Mouse (Mus musculus): ENCODE measurements around the gene Iqcd. TPM values are rescaled to one million over a fixed set of nuclear protein-coding genes. Genes with fewer than 3 reads are reported as not detected.

Iqcd gene
- polyA plus RNA-seq, 1 experiment = 77.3 TPM

- TF ChIP-seq POLR2A (IDR thresholded peaks at IDR 0.05; ENCODE audit: control insufficient read depth, low read depth, low read length) = no peak
- TF ChIP-seq CTCF (IDR thresholded peaks at IDR 0.05; ENCODE audit: control insufficient read depth, insufficient read depth, insufficient replicate concordance, low read depth, low read length) = no peak
- Histone ChIP-seq H3K27ac (ENCODE audit: control insufficient read depth, insufficient read depth, low read depth, low read length) (peak overlapping the region; percentile 1; the same call in 1 of the 2 replicates), H3K4me1 (ENCODE audit: control insufficient read depth, insufficient read depth, low read length) (peaks cover 7% of the 10 kb centered on the region), H3K36me3 (ENCODE audit: control insufficient read depth, insufficient read depth, low read length) (no peaks in the 10 kb centered on the region), H3K4me3 (ENCODE audit: control insufficient read depth, low read depth, low read length) (no peak overlapping the region), H3K27me3 (ENCODE audit: control insufficient read depth, insufficient read depth, low read length) (no peaks in the 10 kb centered on the region)
Observed at GRCm38 (mm10) chr5:120566681-120567252, 22.0 kb upstream of the Iqcd start.

GRCm38 (mm10) chr5:120567253-120567701 is 21.5 kb upstream of the Iqcd start:
- no peak for TF ChIP-seq POLR2A (IDR thresholded peaks at IDR 0.05; ENCODE audit: control insufficient read depth, low read depth, low read length)
- TF ChIP-seq CTCF (IDR thresholded peaks at IDR 0.05; ENCODE audit: control insufficient read depth, insufficient read depth, insufficient replicate concordance, low read depth, low read length) = no peak
- Histone ChIP-seq H3K27ac (ENCODE audit: control insufficient read depth, insufficient read depth, low read depth, low read length) (0 out of 2 replicates have a peak overlapping the region, but pooled peaks have one; percentile 1), H3K4me1 (ENCODE audit: control insufficient read depth, insufficient read depth, low read length) (peaks cover 7% of the 10 kb centered on the region), H3K36me3 (ENCODE audit: control insufficient read depth, insufficient read depth, low read length) (no peaks in the 10 kb centered on the region), H3K27me3 (ENCODE audit: control insufficient read depth, insufficient read depth, low read length) (no peaks in the 10 kb centered on the region), H3K4me3 (ENCODE audit: control insufficient read depth, low read depth, low read length) (no peak overlapping the region)

GRCm38 (mm10) chr5:120567761-120568211 is 21.0 kb upstream of the Iqcd start:
- TF ChIP-seq CTCF (IDR thresholded peaks at IDR 0.05; ENCODE audit: control insufficient read depth, insufficient read depth, insufficient replicate concordance, low read depth, low read length) = no peak
- TF ChIP-seq POLR2A (IDR thresholded peaks at IDR 0.05; ENCODE audit: control insufficient read depth, low read depth, low read length) = no peak
- peaks cover 7% of the 10 kb centered on the region for H3K4me1 ChIP-seq (ENCODE audit: control insufficient read depth, insufficient read depth, low read length)
- H3K4me3 ChIP-seq (ENCODE audit: control insufficient read depth, low read depth, low read length) = no peak overlapping the region
- no peaks in the 10 kb centered on the region for H3K36me3 ChIP-seq (ENCODE audit: control insufficient read depth, insufficient read depth, low read length)
- peak overlapping the region; percentile 10; the same call in 1 of the 2 replicates for H3K27ac ChIP-seq (ENCODE audit: control insufficient read depth, insufficient read depth, low read depth, low read length)
- H3K27me3 ChIP-seq (ENCODE audit: control insufficient read depth, insufficient read depth, low read length) = no peaks in the 10 kb centered on the region

GRCm38 (mm10) chr5:120568336-120568768 is 20.5 kb upstream of the Iqcd start:
- Histone ChIP-seq H3K27ac (ENCODE audit: control insufficient read depth, insufficient read depth, low read depth, low read length) (no peak overlapping the region), H3K27me3 (ENCODE audit: control insufficient read depth, insufficient read depth, low read length) (no peaks in the 10 kb centered on the region), H3K4me1 (ENCODE audit: control insufficient read depth, insufficient read depth, low read length) (peaks cover 6% of the 10 kb centered on the region), H3K4me3 (ENCODE audit: control insufficient read depth, low read depth, low read length) (no peak overlapping the region), H3K36me3 (ENCODE audit: control insufficient read depth, insufficient read depth, low read length) (no peaks in the 10 kb centered on the region)
- TF ChIP-seq CTCF (IDR thresholded peaks at IDR 0.05; ENCODE audit: control insufficient read depth, insufficient read depth, insufficient replicate concordance, low read depth, low read length) (no peak), POLR2A (IDR thresholded peaks at IDR 0.05; ENCODE audit: control insufficient read depth, low read depth, low read length) (no peak)

GRCm38 (mm10) chr5:120568964-120569363 is 19.9 kb upstream of the Iqcd start:
- no peak overlapping the region for H3K4me3 ChIP-seq (ENCODE audit: control insufficient read depth, low read depth, low read length)
- no peaks in the 10 kb centered on the region for H3K27me3 ChIP-seq (ENCODE audit: control insufficient read depth, insufficient read depth, low read length)
- no peaks in the 10 kb centered on the region for H3K36me3 ChIP-seq (ENCODE audit: control insufficient read depth, insufficient read depth, low read length)
- H3K4me1 ChIP-seq (ENCODE audit: control insufficient read depth, insufficient read depth, low read length) = peaks cover 5% of the 10 kb centered on the region
- TF ChIP-seq CTCF (IDR thresholded peaks at IDR 0.05; ENCODE audit: control insufficient read depth, insufficient read depth, insufficient replicate concordance, low read depth, low read length) (no peak), POLR2A (IDR thresholded peaks at IDR 0.05; ENCODE audit: control insufficient read depth, low read depth, low read length) (no peak)
- no peak overlapping the region for H3K27ac ChIP-seq (ENCODE audit: control insufficient read depth, insufficient read depth, low read depth, low read length)

- Histone ChIP-seq H3K4me1 (ENCODE audit: control insufficient read depth, insufficient read depth, low read length) (peaks cover 5% of the 10 kb centered on the region), H3K27ac (ENCODE audit: control insufficient read depth, insufficient read depth, low read depth, low read length) (no peak overlapping the region), H3K27me3 (ENCODE audit: control insufficient read depth, insufficient read depth, low read length) (no peaks in the 10 kb centered on the region), H3K36me3 (ENCODE audit: control insufficient read depth, insufficient read depth, low read length) (no peaks in the 10 kb centered on the region), H3K4me3 (ENCODE audit: control insufficient read depth, low read depth, low read length) (no peak overlapping the region)
- TF ChIP-seq POLR2A (IDR thresholded peaks at IDR 0.05; ENCODE audit: control insufficient read depth, low read depth, low read length) (no peak), CTCF (IDR thresholded peaks at IDR 0.05; ENCODE audit: control insufficient read depth, insufficient read depth, insufficient replicate concordance, low read depth, low read length) (no peak)
Observed at GRCm38 (mm10) chr5:120569791-120570190, 19.0 kb upstream of the Iqcd start.

GRCm38 (mm10) chr5:120570289-120570897 is 18.4 kb upstream of the Iqcd start:
- Histone ChIP-seq H3K27me3 (ENCODE audit: control insufficient read depth, insufficient read depth, low read length) (no peaks in the 10 kb centered on the region), H3K36me3 (ENCODE audit: control insufficient read depth, insufficient read depth, low read length) (no peaks in the 10 kb centered on the region), H3K4me1 (ENCODE audit: control insufficient read depth, insufficient read depth, low read length) (peaks cover 5% of the 10 kb centered on the region), H3K27ac (ENCODE audit: control insufficient read depth, insufficient read depth, low read depth, low read length) (no peak overlapping the region), H3K4me3 (ENCODE audit: control insufficient read depth, low read depth, low read length) (no peak overlapping the region)
- TF ChIP-seq CTCF (IDR thresholded peaks at IDR 0.05; ENCODE audit: control insufficient read depth, insufficient read depth, insufficient replicate concordance, low read depth, low read length) (no peak), POLR2A (IDR thresholded peaks at IDR 0.05; ENCODE audit: control insufficient read depth, low read depth, low read length) (no peak)
